10 mouse cellular contexts compared by ENCODE assay signal in the genomic region with DNA sequence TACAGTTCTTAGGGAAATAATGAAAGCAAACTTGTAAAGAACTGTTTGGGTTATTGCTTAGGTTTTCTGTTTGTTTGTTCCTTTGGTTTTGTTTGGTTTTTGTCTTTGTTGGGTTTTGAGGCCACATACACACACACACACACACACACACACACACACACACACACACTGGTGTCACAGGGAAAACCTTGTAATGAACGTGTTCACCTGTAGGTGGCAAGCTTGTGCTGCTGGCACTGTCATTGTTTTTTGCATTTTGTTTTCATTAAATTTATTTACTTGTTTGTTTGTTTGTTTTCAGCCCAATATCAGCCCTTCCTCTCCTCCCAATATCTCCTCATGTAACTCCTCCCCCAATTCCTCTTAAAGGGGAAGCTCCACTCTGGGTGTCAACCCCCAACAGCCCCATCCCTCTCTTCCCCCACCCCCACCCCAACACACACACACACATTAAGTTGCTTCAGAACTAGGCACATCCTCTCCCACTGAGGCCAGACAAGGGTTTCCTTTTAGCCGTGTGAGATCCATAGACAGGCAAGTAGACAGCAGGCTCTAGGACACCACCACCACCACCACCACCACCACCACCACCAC. TPM values are rescaled to one million over a fixed set of nuclear protein-coding genes. Genes with fewer than 3 reads are reported as not detected.
DNase-seq lines count a peak whose midpoint lies in the region; ATAC-seq and TF ChIP-seq lines count a peak whose summit lies in the region.
"Had no signal": no experiment of that assay in that cellular context is flagged by ENCODE, and none has a peak within 500 bp of the region (broad histone marks: within the 10 kb centered on the region; RNA-seq: fewer than 3 reads in every experiment).

No protein-coding gene starts in this region.

- peak; percentile 38 to 55 (median 52) for TF ChIP-seq CTCF in MEL (IDR thresholded peaks at IDR 0.05 in 2 of 3, conservative IDR thresholded peaks at IDR 0.05 in 1 of 3; ENCODE audit: control insufficient read depth in 1 of 3, insufficient read depth in 1 of 3, low read depth in 2 of 3, low read length in 3 of 3, poor library complexity in 1 of 3, severe bottlenecking in 1 of 3)
- TF ChIP-seq CTCF in thymus, adult 2 months (IDR thresholded peaks at IDR 0.05; ENCODE audit: borderline replicate concordance, control insufficient read depth, extremely low read depth, insufficient read depth, low read length, poor library complexity) = no peak

- H3K9ac ChIP-seq in hindbrain, embryonic 13.5 days = no peak overlapping the region
- no peak overlapping the region for H3K9ac ChIP-seq in hindbrain, embryonic 14.5 days
- no peak overlapping the region for H3K9ac ChIP-seq in MEL (ENCODE audit: control insufficient read depth, low read depth, low read length, poor library complexity, severe bottlenecking)
- no peak overlapping the region for H3K9ac ChIP-seq in kidney, embryonic 16.5 days (replicated peaks; ENCODE audit: low read length)
- H3K9ac ChIP-seq: stomach, embryonic 15.5 days had no signal

- H3K27ac ChIP-seq in hindbrain, embryonic 13.5 days = no peak overlapping the region
- H3K27ac ChIP-seq in hindbrain, embryonic 14.5 days = no peak overlapping the region
- no peak overlapping the region for H3K27ac ChIP-seq in MEL (ENCODE audit: control insufficient read depth, low read depth, low read length)
- H3K27ac ChIP-seq in kidney, embryonic 16.5 days (ENCODE audit: low read length) = no peak overlapping the region
- no peak overlapping the region for H3K27ac ChIP-seq in thymus, adult 2 months (ENCODE audit: control insufficient read depth, insufficient read depth, low read length)
- H3K27ac ChIP-seq: stomach, embryonic 15.5 days had no signal

- H3K36me3 ChIP-seq in hindbrain, embryonic 13.5 days = no peaks in the 10 kb centered on the region
- H3K36me3 ChIP-seq in hindbrain, embryonic 14.5 days (replicated peaks; ENCODE audit: control insufficient read depth, insufficient read depth) = no peaks in the 10 kb centered on the region
- no peaks in the 10 kb centered on the region for H3K36me3 ChIP-seq in MEL (ENCODE audit: control insufficient read depth in 1 of 2, insufficient read depth in 2 of 2, low read length in 2 of 2)
- H3K36me3 ChIP-seq in kidney, embryonic 16.5 days (ENCODE audit: insufficient read depth, low read length) = no peaks in the 10 kb centered on the region
- H3K36me3 ChIP-seq in thymus, adult 2 months (ENCODE audit: control insufficient read depth, insufficient read depth, low read length) = no peaks in the 10 kb centered on the region
- H3K36me3 ChIP-seq: stomach, embryonic 15.5 days had no signal

- WGBS in hindbrain, embryonic 13.5 days = 20% methylated on average over 2 of the region's 2 CpGs
- 37% methylated on average over 2 of the region's 2 CpGs for WGBS in hindbrain, embryonic 14.5 days
- WGBS in kidney, embryonic 16.5 days = 12% methylated on average over 2 of the region's 2 CpGs
- WGBS in thymus, adult 2 months = 23% methylated on average over 2 of the region's 2 CpGs

- no peak overlapping the region for H3K4me3 ChIP-seq in hindbrain, embryonic 13.5 days
- H3K4me3 ChIP-seq in hindbrain, embryonic 14.5 days (replicated peaks; ENCODE audit: low read length) = no peak overlapping the region
- no peak overlapping the region for H3K4me3 ChIP-seq in MEL (ENCODE audit: control insufficient read depth in 1 of 2, insufficient read depth in 1 of 2, low read depth in 2 of 2, low read length in 2 of 2)
- no peak overlapping the region for H3K4me3 ChIP-seq in kidney, embryonic 16.5 days (ENCODE audit: low read length)
- H3K4me3 ChIP-seq in thymus, adult 2 months (ENCODE audit: control insufficient read depth, insufficient read depth, low read length) = no peak overlapping the region
- H3K4me3 ChIP-seq: stomach, embryonic 15.5 days had no signal

- no peaks in the 10 kb centered on the region for H3K4me1 ChIP-seq in hindbrain, embryonic 13.5 days (replicated peaks)
- no peaks in the 10 kb centered on the region for H3K4me1 ChIP-seq in hindbrain, embryonic 14.5 days (replicated peaks; ENCODE audit: control insufficient read depth, insufficient read depth, low read length)
- H3K4me1 ChIP-seq in MEL (ENCODE audit: control insufficient read depth in 1 of 2, insufficient read depth in 2 of 2, low read length in 2 of 2) = no peaks in the 10 kb centered on the region
- no peaks in the 10 kb centered on the region; the same call in 1 of the 2 replicates for H3K4me1 ChIP-seq in kidney, embryonic 16.5 days (ENCODE audit: insufficient read depth, low read length)
- no peaks in the 10 kb centered on the region for H3K4me1 ChIP-seq in thymus, adult 2 months (replicated peaks; ENCODE audit: control insufficient read depth, insufficient read depth, low read length)
- H3K4me1 ChIP-seq: stomach, embryonic 15.5 days had no signal

- TF ChIP-seq EP300 in MEL (IDR thresholded peaks at IDR 0.05; ENCODE audit: low read depth in 1 of 2, low read length in 2 of 2) = no peak

- TF ChIP-seq POLR2A in MEL (IDR thresholded peaks at IDR 0.05; ENCODE audit: control insufficient read depth in 1 of 2, insufficient read depth in 1 of 2, low read depth in 1 of 2, low read length in 2 of 2, poor library complexity in 1 of 2) = no peak
- no peak for TF ChIP-seq POLR2A in thymus, adult 2 months (IDR thresholded peaks at IDR 0.05; ENCODE audit: control insufficient read depth, extremely low read depth, insufficient read depth, low read length, poor library complexity)

- ATAC-seq in hindbrain, embryonic 13.5 days (ENCODE audit: low FRiP score) = peak; percentile 32; the same call in 1 of the 2 replicates
- no peak for ATAC-seq in hindbrain, embryonic 14.5 days (ENCODE audit: low FRiP score)
- ATAC-seq in kidney, embryonic 16.5 days (ENCODE audit: low FRiP score, low TSS enrichment) = peak; percentile 42; the same call in 1 of the 2 replicates

- H3K27me3 ChIP-seq in hindbrain, embryonic 13.5 days = peaks cover 3% of the 10 kb centered on the region; the same call in 1 of the 2 replicates
- no peaks in the 10 kb centered on the region for H3K27me3 ChIP-seq in hindbrain, embryonic 14.5 days (ENCODE audit: control insufficient read depth, insufficient read depth, low read length)
- H3K27me3 ChIP-seq in MEL (ENCODE audit: control insufficient read depth in 1 of 2, insufficient read depth in 2 of 2, low read length in 2 of 2) = peaks cover 0 to 2% of the 10 kb centered on the region in 2 experiments; a peak in 3 of 4 replicates
- 0 out of 2 replicates have a peak, but pooled peaks cover 5% of the 10 kb centered on the region for H3K27me3 ChIP-seq in kidney, embryonic 16.5 days (ENCODE audit: insufficient read depth, low read length)
- no peaks in the 10 kb centered on the region for H3K27me3 ChIP-seq in thymus, adult 2 months (ENCODE audit: control insufficient read depth, insufficient read depth, low read length)
- H3K27me3 ChIP-seq: stomach, embryonic 15.5 days had no signal

- H3K79me2 ChIP-seq in MEL (ENCODE audit: control insufficient read depth, insufficient read depth, low read length, poor library complexity) = no peaks in the 10 kb centered on the region

- TF ChIP-seq RAD21 in MEL (IDR thresholded peaks at IDR 0.05; ENCODE audit: low read depth, low read length) = peak; percentile 55

- H3K4me2 ChIP-seq in hindbrain, embryonic 13.5 days = no peak overlapping the region
- H3K4me2 ChIP-seq in hindbrain, embryonic 14.5 days (replicated peaks) = no peak overlapping the region
- H3K4me2 ChIP-seq in kidney, embryonic 16.5 days (replicated peaks; ENCODE audit: low read depth, low read length) = no peak overlapping the region
- H3K4me2 ChIP-seq: stomach, embryonic 15.5 days had no signal

- no peaks in the 10 kb centered on the region for H3K9me3 ChIP-seq in hindbrain, embryonic 13.5 days
- no peaks in the 10 kb centered on the region for H3K9me3 ChIP-seq in hindbrain, embryonic 14.5 days (ENCODE audit: control insufficient read depth, low read length)
- no peaks in the 10 kb centered on the region for H3K9me3 ChIP-seq in MEL (replicated peaks; ENCODE audit: insufficient read depth, low read length)
- H3K9me3 ChIP-seq in kidney, embryonic 16.5 days (ENCODE audit: low read length) = no peaks in the 10 kb centered on the region
- H3K9me3 ChIP-seq: stomach, embryonic 15.5 days had no signal

- DNase-seq in hindbrain, embryonic 14.5 days (ENCODE audit: low spot score) = no peak
- DNase-seq in A20 (ENCODE audit: low read depth, low spot score) = peak; percentile 48
- DNase-seq in MEL (ENCODE audit: low read depth, low spot score) = peak; percentile 28
- no peak for DNase-seq in thymus, postnatal 10 days (ENCODE audit: low spot score in 2 of 2)
- no peak for DNase-seq in thymus, adult 2 months
- DNase-seq in cerebellum, adult 9-11 months = no peak

TF ChIP-seq in MEL, 35 proteins besides CTCF, POLR2A, EP300 and RAD21:
- TF ChIP-seq SMC3 (IDR thresholded peaks at IDR 0.05; ENCODE audit: low read depth, low read length) = peak; percentile 35
- TF ChIP-seq MAZ (IDR thresholded peaks at IDR 0.05; ENCODE audit: low read depth, low read length) = no peak

RNA-seq across cellular contexts. Expression of a gene that starts 13.0 kb away (rescaled TPM):
- polyA plus RNA-seq in hindbrain, embryonic 13.5 days (2015; fragmentation: Nextera tagmentation; extraction: Ambion mirVana) = 0.10 and 0.13 TPM in 2 replicates
- polyA plus RNA-seq in hindbrain, embryonic 14.5 days (2014; fragmentation: Nextera tagmentation; extraction: Ambion mirVana) = 0.08 and 0.59 TPM in 2 replicates
- not detected in 2 replicates for total RNA-seq in MEL (2012; rRNA removed)
- polyA plus RNA-seq in MEL (2012; ENCODE audit: insufficient read depth in 1 of 2, insufficient read length in 2 of 2, low read depth in 1 of 2, low replicate concordance in 2 of 2, missing spikeins in 1 of 2) = not detected
- 10.1 and 10.6 TPM in 2 replicates for polyA plus RNA-seq in kidney, embryonic 16.5 days (2015; fragmentation: Nextera tagmentation; extraction: Ambion mirVana)
- polyA plus RNA-seq in thymus, adult 2 months (2012; rRNA removed) = not detected in 2 replicates
- total RNA-seq: layer of hippocampus, adult 8-10 months had no signal

Comparison
In these comparisons a context has a peak if more than half of its experiments do, and no peak if none do; other contexts are left out.
1. DNase-seq: peak in A20 (single experiment) and MEL (single experiment); none in hindbrain, embryonic 14.5 days (single experiment), thymus, postnatal 10 days (0 of 2), thymus, adult 2 months (single experiment) and cerebellum, adult 9-11 months (single experiment).